Mouse (Mus musculus) myocyte (in vitro differentiated cells): ENCODE measurements around the gene Ube2d1. TPM values are rescaled to one million over a fixed set of nuclear protein-coding genes. Genes with fewer than 3 reads are reported as not detected.

ENCODE experiments used
- H3K27me3 ChIP-seq: one replicate; pipeline ENCODE4 v1.6.1; 2011; ENCODE audit not compliant: control insufficient read depth, insufficient read depth, insufficient read length
- H3K36me3 ChIP-seq: one replicate; pipeline ENCODE4 v1.6.1; 2011; ENCODE audit not compliant: control insufficient read depth, insufficient read depth
- H3K4me2 ChIP-seq: one replicate; pipeline ENCODE4 v1.6.1; 2011; ENCODE audit warnings: low read depth, control low read depth
- H3K4me3 ChIP-seq: one replicate; pipeline ENCODE4 v1.5.1; 2011; ENCODE audit warnings: mild to moderate bottlenecking, control low read depth, moderate library complexity
- H3K79me2 ChIP-seq: one replicate; pipeline ENCODE4 v1.6.1; 2011; ENCODE audit not compliant: control insufficient read depth, insufficient read depth
- H3ac ChIP-seq: one replicate; pipeline ENCODE4 v1.6.1; 2011; ENCODE audit not compliant: control insufficient read depth, insufficient read length
- CEBPB ChIP-seq: IDR thresholded peaks from 2 replicates; pipeline ENCODE4 v1.6.1; 2011; ENCODE audit warnings: mild to moderate bottlenecking, moderate library complexity; ENCODE audit not compliant: poor library complexity, insufficient read depth, severe bottlenecking
- E2F4 ChIP-seq: IDR thresholded peaks from one replicate; pipeline ENCODE4 v1.6.1; 2011; ENCODE audit warnings: mild to moderate bottlenecking, control low read depth, moderate library complexity; ENCODE audit not compliant: insufficient read depth
- MAX ChIP-seq: IDR thresholded peaks from one replicate; pipeline ENCODE4 v1.6.1; 2011; ENCODE audit warnings: low read depth, mild to moderate bottlenecking, control low read depth
- MYOD1 ChIP-seq, 3 experiments: IDR thresholded peaks; one replicate each; pipeline ENCODE4 v1.6.1; 2011; ENCODE audit warnings: control low read depth in 2 of 3, low read depth in 2 of 3, mild to moderate bottlenecking in 2 of 3, moderate library complexity in 1 of 3; ENCODE audit not compliant: insufficient read length in 2 of 3, control insufficient read depth in 1 of 3
- MYOG ChIP-seq, 3 experiments: IDR thresholded peaks; one replicate each; pipeline ENCODE4 v1.6.1; 2011; ENCODE audit warnings: control low read depth in 2 of 3, low read depth in 2 of 3, mild to moderate bottlenecking in 2 of 3; ENCODE audit not compliant: insufficient read length in 2 of 3, control insufficient read depth in 1 of 3, insufficient read depth in 1 of 3
- POLR2A ChIP-seq: IDR thresholded peaks from one replicate; pipeline ENCODE4 v1.6.1; 2011; ENCODE audit warnings: low read depth, mild to moderate bottlenecking, control low read depth, moderate library complexity; ENCODE audit not compliant: insufficient read length
- POLR2AphosphoS2 ChIP-seq: IDR thresholded peaks from one replicate; pipeline ENCODE4 v1.6.1; 2011; ENCODE audit warnings: low read depth, control low read depth; ENCODE audit not compliant: insufficient read length
- REST ChIP-seq: IDR thresholded peaks from one replicate; pipeline ENCODE4 v1.6.1; 2011; ENCODE audit warnings: mild to moderate bottlenecking, control low read depth, moderate library complexity; ENCODE audit not compliant: insufficient read depth, insufficient read length
- SRF ChIP-seq: IDR thresholded peaks from one replicate; pipeline ENCODE4 v1.6.1; 2011; ENCODE audit warnings: low read depth; ENCODE audit not compliant: control insufficient read depth, insufficient read length
- TCF12 ChIP-seq: IDR thresholded peaks from one replicate; pipeline ENCODE4 v1.6.1; 2011; ENCODE audit warnings: mild to moderate bottlenecking, control low read depth; ENCODE audit not compliant: poor library complexity, insufficient read depth, severe bottlenecking
- TCF3 ChIP-seq: IDR thresholded peaks from one replicate; pipeline ENCODE4 v1.6.1; 2011; ENCODE audit warnings: low read depth, control low read depth; ENCODE audit not compliant: insufficient read length
- USF1 ChIP-seq: IDR thresholded peaks from one replicate; pipeline ENCODE4 v1.6.1; 2011; ENCODE audit warnings: low read depth, mild to moderate bottlenecking, control low read depth, moderate library complexity
- polyA plus RNA-seq: library from polyadenylated mRNA; unstranded; fragments of >200 nt; fragmentation: generic; extraction: Trizol; gene quantifications from one replicate; pipeline ENCODE4 v1.2.1, GENCODE M21; 2012; ENCODE audit warnings: missing spikeins

Gene Ube2d1
- polyA plus RNA-seq, 1 experiment = 69.3 TPM

- no peak for TF ChIP-seq CEBPB
- no peak for TF ChIP-seq TCF12
- TF ChIP-seq REST = no peak
- no peak for TF ChIP-seq SRF
- no peak for TF ChIP-seq MYOD1 (IDR thresholded peaks at IDR 0.05; ENCODE audit: control insufficient read depth in 1 of 3, insufficient read length in 2 of 3, low read depth in 2 of 3)
- no peak for TF ChIP-seq E2F4
- no peak for TF ChIP-seq POLR2AphosphoS2
Observed at GRCm38 (mm10) chr10:71267511-71267910, 17.6 kb downstream of the Ube2d1 start.

GRCm38 (mm10) chr10:71265067-71265466 is 20.0 kb downstream of the Ube2d1 start:
- H3K79me2 ChIP-seq = peaks cover 67% of the 10 kb centered on the region
- TF ChIP-seq MYOG (IDR thresholded peaks at IDR 0.05; ENCODE audit: control insufficient read depth in 1 of 3, insufficient read depth in 1 of 3, insufficient read length in 2 of 3, low read depth in 2 of 3) (no peak), E2F4 (no peak), MAX (no peak), POLR2AphosphoS2 (no peak), MYOD1 (IDR thresholded peaks at IDR 0.05; ENCODE audit: control insufficient read depth in 1 of 3, insufficient read length in 2 of 3, low read depth in 2 of 3) (no peak), TCF12 (no peak), SRF (no peak), TCF3 (no peak), CEBPB (no peak)
- no peak overlapping the region for H3ac ChIP-seq
- no peak overlapping the region for H3K4me2 ChIP-seq
- no peak overlapping the region for H3K4me3 ChIP-seq
- H3K36me3 ChIP-seq = peaks cover 14% of the 10 kb centered on the region
- no peaks in the 10 kb centered on the region for H3K27me3 ChIP-seq

More at GRCm38 (mm10) chr10:71267511-71267910, 17.6 kb downstream of the Ube2d1 start:
- Histone ChIP-seq H3K4me3 (no peak overlapping the region), H3K27me3 (no peaks in the 10 kb centered on the region), H3K79me2 (peaks cover 78% of the 10 kb centered on the region), H3K36me3 (peaks cover under 1% of the 10 kb centered on the region), H3ac (no peak overlapping the region), H3K4me2 (no peak overlapping the region)

DNA sequence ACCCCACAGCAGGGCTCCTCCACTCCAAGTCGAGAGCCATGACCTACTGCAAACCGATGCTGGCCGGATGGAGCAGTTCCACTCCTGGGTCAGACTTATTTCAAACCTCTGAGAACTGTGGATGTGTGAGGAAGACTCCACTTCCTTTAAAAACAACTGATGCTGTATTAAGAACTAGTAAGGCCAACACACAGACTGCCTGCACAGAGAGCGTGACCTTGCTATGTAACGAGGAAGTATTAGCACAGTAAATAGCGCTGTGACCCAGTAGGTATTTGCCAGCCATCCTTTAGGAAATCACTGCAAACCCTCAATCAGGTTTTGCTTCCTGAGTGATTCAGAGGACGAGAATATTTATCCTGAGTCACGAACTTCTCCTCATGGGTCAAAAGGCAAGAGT is 23.4 kb downstream of the Ube2d1 start:
- Histone ChIP-seq H3ac (no peak overlapping the region), H3K4me3 (no peak overlapping the region), H3K79me2 (peaks cover 36% of the 10 kb centered on the region), H3K4me2 (no peak overlapping the region), H3K27me3 (no peaks in the 10 kb centered on the region), H3K36me3 (peaks cover 21% of the 10 kb centered on the region)
- TF ChIP-seq POLR2AphosphoS2 = no peak
- TF ChIP-seq MYOD1 (IDR thresholded peaks at IDR 0.05; ENCODE audit: control insufficient read depth in 1 of 3, insufficient read length in 2 of 3, low read depth in 2 of 3) = no peak

GRCm38 (mm10) chr10:71258943-71259342 is 26.1 kb downstream of the Ube2d1 start:
- Histone ChIP-seq H3K79me2 (peaks cover 19% of the 10 kb centered on the region), H3K4me3 (no peak overlapping the region), H3K36me3 (peaks cover 31% of the 10 kb centered on the region), H3K27me3 (no peaks in the 10 kb centered on the region), H3ac (no peak overlapping the region), H3K4me2 (no peak overlapping the region)
- no peak for TF ChIP-seq SRF
- TF ChIP-seq MYOG (IDR thresholded peaks at IDR 0.05; ENCODE audit: control insufficient read depth in 1 of 3, insufficient read depth in 1 of 3, insufficient read length in 2 of 3, low read depth in 2 of 3) = no peak

DNA sequence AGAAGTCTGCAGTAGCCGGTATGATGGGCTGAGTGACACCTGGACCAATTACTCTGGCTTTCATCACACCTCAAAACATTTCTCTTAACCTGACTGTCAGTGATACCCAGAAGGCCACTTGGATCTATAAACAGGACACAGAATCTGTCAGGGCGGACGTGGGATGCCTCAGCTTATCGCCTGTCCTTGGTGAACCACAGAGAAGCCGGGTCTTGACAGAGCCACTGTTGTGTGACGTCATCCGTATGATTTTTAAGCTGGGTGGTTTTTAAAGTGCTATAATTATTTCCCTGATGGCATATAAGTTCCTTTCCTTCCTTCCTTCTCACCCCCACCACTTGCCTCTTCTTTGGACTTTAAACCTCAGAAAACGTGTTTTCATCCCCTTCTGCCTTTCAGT is 26.5 kb downstream of the Ube2d1 start:
- Histone ChIP-seq H3ac (no peak overlapping the region), H3K36me3 (peaks cover 31% of the 10 kb centered on the region), H3K4me3 (no peak overlapping the region), H3K27me3 (no peaks in the 10 kb centered on the region), H3K79me2 (peaks cover 14% of the 10 kb centered on the region), H3K4me2 (no peak overlapping the region)
- TF ChIP-seq SRF (no peak), MYOD1 (IDR thresholded peaks at IDR 0.05; ENCODE audit: control insufficient read depth in 1 of 3, insufficient read length in 2 of 3, low read depth in 2 of 3) (no peak), MYOG (IDR thresholded peaks at IDR 0.05; ENCODE audit: control insufficient read depth in 1 of 3, insufficient read depth in 1 of 3, insufficient read length in 2 of 3, low read depth in 2 of 3) (no peak), E2F4 (no peak), TCF12 (no peak), POLR2AphosphoS2 (no peak), CEBPB (no peak), MAX (no peak), USF1 (no peak), REST (no peak), POLR2A (no peak), TCF3 (no peak)
